Mouse (Mus musculus): ENCODE results near the gene Prnp.
A peak's percentile ranks its signal among the peaks of the same experiment; 100 is the strongest.

The Prnp gene

DNA sequence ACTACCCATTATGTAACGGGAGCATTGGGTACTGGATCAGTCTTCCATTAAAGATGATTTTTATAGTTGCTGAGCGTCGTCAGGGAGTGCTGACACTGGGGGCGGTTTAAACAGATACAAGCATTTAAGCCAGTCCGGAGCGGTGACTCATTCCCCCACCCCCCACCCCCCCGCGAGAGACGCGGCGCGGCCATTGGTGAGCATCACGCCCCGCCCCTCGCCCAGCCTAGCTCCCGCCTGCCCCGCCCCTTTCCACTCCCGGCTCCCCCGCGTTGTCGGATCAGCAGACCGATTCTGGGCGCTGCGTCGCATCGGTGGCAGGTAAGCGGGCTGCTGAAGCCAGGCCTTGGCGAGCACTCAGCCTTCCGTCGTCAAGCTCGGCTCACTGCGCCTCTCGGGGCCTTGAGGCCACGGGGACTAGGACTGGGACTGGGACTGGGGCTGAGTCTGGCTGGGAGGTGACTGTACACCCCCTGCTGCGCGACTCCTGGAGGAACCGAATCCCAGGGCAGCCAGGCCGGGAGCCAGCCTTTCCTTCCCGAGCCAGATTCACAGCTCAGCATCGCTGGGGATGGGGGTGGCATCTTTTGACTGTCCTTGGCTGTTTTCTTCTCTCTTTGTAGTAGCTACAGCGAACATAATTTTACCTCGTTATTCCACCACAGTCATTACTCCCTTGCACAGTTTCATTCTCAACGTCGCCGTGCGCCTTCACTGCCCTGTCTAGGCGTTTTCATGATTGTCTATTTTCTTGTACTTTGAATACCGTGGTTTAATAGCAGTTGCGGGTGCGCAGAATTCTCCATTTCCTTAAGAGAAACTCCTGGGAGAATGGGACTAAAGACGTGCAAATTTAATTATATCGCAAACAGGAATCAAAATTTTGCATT is at the start of gene Prnp, which contains the start of gene Prn:
Prnp (plus strand) TSS at position 246 of the 890 bp plus-strand sequence.
Prn (plus strand) TSS at position 275 of the 890 bp plus-strand sequence.
- peak; percentile 95 for DNase-seq

GRCm38 (mm10) chr2:131862617-131863275 is 47.0 kb upstream of the Prnp start:
- DNase-seq: no peak

DNA sequence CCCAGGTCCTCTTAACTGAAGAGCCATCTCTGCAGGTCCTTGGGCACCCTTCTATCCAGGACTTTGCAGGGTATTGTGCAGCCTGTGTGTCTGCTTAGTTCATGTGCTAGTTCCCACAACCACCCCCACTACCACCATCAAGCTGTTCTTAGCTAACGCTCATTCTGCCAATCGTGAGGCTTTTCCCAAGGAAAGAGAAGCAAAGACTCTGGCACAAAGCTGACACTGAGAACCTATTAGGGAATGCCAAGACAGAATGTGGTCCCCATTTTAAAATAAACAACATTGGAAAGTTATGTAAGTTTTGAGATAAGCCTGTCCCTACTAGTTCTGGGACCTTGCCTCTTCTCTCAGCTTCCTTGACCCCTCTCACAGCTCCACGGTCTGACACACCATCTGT is 46.3 kb upstream of the Prnp start:
- no peak for DNase-seq

DNA sequence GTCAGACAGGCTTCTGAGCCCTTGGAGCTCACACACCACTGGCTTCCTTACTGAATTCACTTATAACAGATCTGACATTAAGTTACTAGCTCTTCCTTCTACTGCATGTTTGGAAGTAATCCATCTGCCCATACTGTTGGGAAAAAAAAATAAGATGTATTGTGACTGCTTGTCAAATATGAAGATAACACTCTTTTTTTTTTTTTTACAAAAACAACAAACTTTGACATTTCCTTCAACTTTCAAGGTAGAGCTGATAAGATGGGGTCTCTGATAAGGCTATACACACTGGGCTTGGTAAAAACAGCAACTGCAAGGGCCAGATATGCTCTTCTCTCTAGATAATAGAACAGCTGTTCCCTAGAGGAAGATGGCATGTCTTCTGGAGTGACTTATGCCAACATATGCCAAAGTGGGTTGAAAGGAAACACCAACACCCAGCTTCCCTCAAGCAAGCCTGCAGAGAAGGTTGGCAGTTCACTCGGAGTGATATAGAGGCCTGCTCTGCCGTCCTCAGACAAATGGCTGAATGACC is 45.4 kb upstream of the Prnp start:
- no peak for DNase-seq

- no peak for DNase-seq
Measured at GRCm38 (mm10) chr2:131866676-131867075, 43.1 kb upstream of the Prnp start.

DNA sequence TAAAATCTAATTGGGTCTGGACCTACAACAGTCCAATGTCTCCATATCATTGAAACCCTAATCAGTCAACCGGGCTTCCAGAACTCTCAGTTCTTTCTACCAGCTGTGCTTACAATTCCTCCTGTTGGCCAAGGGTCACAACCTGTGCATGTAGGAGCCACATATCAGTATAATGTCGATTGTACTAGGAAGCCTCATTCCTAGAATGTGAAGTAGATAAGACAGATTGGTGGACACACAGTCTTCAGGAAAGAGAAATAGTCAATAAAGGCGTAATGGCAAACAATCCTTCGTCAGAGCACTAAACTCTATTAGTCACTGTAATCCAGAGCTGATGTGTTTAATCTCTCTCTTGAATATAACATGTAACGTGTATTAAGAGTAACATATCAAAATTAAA is 40.7 kb upstream of the Prnp start:
- DNase-seq: no peak

- no peak for DNase-seq
Measured at GRCm38 (mm10) chr2:131873376-131873775, 36.4 kb upstream of the Prnp start.

GRCm38 (mm10) chr2:131876551-131877265 is 33.0 kb upstream of the Prnp start:
- no peak for DNase-seq

- DNase-seq: no peak
Measured at GRCm38 (mm10) chr2:131881766-131882165, 28.0 kb upstream of the Prnp start.

DNA sequence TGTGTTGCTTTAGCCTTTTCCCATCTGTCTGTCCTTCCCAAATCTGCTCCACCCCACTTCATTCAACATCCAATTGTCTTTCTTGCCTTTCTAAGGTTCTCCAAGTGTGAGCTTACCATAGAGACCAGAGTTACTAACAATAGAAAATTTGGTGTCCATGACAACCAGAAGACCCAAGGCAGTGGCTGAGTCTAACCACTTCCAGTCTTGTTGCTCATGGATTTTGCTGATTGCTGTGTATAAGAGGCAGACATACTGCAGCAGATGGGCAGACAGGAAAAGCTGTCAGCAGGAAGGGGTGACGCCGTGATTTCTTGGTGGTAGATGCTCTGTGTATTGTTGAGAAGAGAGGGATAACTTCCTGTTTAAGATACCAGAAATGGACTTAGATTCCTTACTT is 26.6 kb upstream of the Prnp start:
- DNase-seq: no peak

- peak; percentile 50 for DNase-seq
Measured at GRCm38 (mm10) chr2:131886503-131887160, 23.1 kb upstream of the Prnp start.

GRCm38 (mm10) chr2:131888233-131888632 is 21.5 kb upstream of the Prnp start:
- DNase-seq: peak; percentile 25

DNA sequence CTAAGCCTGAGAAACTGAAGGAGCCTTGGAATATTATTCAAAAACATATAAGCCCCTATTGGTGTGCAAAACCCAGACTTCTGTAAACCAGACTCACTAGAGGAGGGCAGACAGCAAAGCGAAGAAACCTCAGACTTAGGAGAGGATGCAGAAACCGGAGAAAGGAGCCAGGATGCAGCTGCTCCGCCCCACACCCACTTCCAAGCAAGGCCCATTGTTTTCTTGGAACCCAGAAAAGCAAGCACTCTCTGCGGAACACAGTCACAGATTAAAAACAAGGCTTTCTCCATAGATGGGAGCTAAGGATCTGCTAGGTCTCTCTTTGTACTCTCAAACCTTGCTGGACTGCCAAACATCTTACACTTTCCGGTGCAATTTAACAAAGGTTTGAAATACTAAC is 17.2 kb upstream of the Prnp start:
- no peak for DNase-seq

DNA sequence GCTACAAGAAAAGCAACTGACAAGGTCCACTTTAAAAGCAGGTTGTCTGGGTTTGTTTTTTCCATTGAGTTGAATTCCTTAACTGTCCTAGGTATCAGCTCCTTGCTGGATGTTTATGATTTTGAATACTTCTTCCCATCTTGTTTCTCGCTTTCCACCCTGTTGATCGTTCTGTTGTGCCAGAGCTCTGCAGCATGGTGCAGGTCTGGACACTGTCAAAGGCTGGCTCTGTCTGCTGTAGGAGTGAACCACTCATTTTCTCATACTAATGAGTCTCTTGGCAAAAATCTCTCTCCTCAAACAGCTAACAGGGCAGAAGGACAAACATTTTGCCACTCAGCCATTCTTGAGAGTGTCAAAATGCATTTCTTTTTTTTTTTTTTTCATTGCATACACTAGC is 14.6 kb upstream of the Prnp start:
- no peak for DNase-seq

GRCm38 (mm10) chr2:131896011-131896410 is 13.7 kb upstream of the Prnp start:
- no peak for DNase-seq

DNA sequence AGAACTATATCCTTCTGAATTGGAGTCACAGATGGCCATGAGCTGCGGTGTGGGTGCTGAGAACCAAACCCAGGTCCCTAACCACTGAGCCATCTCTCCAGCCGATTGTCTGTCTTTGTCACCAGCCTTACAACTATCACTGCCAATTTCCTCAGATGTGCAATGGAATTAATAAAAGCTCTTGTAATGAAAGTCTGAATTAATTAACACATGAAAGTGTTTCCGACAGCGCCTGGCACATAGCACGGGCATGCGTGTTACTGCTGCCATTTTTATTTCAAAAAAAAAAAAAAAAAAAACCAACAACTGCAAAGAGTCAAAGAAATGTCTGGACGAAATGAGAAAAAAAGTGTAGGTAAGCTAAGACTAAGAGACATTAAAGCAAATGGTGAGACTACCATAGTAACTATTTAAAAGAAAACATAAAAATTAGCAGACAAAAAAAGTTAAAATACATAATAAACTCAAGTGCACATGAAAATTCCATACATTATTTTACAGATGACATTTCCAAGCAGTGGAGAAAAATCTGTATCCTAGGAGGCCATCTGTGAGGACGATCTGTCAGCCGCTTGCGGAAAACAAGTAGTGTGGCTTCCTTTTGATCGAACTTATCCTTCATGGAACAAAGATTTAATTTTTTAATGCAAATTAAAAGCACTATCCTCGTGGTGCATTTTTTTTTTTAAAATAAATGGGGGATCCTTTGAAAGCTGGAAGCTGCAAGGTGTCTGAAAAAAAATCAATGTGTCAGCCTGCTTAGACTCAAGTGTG is 12.2 kb upstream of the Prnp start:
- DNase-seq: no peak

DNA sequence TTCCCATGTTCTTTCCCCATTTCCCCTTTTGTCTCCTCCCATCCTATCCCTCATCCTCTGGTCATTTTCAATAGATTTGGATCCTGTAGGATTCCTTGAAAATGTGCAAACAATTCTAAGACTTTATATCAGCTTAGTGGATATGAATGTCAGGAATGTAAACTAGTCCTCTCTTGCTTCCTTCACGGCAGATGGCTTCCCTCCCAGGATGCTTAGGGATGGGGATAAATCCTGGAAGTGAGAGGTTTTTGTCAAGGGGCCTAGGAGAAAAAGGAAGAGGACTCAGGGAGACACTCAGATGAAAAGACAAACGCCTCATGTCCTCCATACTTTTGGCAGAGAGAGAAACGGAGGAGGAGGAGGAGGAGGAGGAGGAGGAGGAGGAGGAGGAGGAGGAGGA is 7.3 kb upstream of the Prnp start:
- DNase-seq: no peak

DNA sequence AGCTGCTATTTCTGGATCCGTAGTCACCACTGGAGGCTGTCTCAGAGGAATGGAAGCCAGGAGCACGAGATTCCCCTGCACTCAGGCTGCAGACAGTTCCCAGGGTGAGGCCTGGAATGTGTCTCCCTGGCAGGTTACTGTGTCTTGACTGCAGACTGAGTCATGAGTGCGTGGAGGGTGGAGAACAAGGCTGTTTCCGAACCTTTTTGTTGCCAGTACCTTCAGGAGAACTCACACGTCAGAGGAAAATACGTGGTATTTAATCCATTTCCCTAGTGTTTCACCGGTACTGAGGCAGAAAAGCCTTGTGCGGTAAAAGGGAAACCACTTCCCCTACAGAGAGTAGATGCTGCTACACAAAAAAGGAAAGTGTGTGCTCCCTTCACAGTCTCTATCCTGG is 6.9 kb upstream of the Prnp start:
- peak; percentile 19 for DNase-seq

- no peak for DNase-seq
Measured at GRCm38 (mm10) chr2:131905025-131905424, 4.7 kb upstream of the Prnp start.

- DNase-seq: no peak
Measured at GRCm38 (mm10) chr2:131905776-131906175, 4.0 kb upstream of the Prnp start.

GRCm38 (mm10) chr2:131906266-131906665 is 3.5 kb upstream of the Prnp start:
- DNase-seq: no peak

GRCm38 (mm10) chr2:131906846-131907245 is 2.9 kb upstream of the Prnp start:
- no peak for DNase-seq
